Mouse (Mus musculus): ENCODE measurements around the gene Amigo1. TPM values are rescaled to one million over a fixed set of nuclear protein-coding genes. Genes with fewer than 3 reads are reported as not detected.

The Amigo1 gene
- polyA plus RNA-seq, 1 experiment, result 43.7 TPM

DNA sequence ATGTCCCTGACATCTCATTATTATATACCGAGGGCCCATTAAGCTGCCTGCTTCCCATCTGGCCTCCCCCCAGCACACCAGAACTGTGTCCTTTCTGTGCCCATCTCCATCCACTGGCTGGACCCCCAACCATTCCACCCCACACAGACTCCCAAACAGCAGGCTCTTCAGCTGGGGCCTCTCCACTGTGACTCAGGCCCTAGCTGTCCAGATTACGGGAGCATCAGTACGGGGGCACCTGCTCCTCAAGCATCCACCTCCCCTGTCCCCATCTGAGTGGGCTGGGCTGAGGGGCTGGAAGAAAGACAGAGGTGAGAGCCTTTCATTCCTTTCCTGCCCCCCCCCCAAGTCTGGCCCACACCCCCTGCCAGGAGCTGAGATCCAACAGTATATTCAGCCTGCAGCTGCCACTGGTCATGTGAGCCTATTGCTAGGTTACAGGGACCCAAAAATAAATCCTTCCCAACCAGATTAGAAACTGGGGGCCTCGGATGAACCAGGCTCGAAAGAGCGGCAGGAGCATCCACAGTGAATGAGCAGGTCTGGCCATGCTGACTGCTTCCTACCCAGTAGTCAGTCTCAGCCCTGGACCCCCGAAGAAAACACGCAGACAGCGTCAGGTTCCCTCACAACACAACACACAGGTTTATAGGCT lies 27.6 kb upstream of the Amigo1 start:
- TF ChIP-seq POLR2A (IDR thresholded peaks at IDR 0.05; ENCODE audit: extremely low read depth, insufficient read depth, low read length) (peak; percentile 82; the same call in 1 of the 2 replicates), CTCF (IDR thresholded peaks at IDR 0.05; ENCODE audit: extremely low read depth, insufficient read depth, low read length) (no peak)
- Histone ChIP-seq H3K27ac (ENCODE audit: insufficient read depth, low read length) (peak overlapping the region; percentile 97), H3K4me1 (ENCODE audit: control insufficient read depth, insufficient read depth, low read length) (peaks cover 11% of the 10 kb centered on the region), H3K4me3 (ENCODE audit: insufficient read depth, low read length) (no peak overlapping the region)

DNA sequence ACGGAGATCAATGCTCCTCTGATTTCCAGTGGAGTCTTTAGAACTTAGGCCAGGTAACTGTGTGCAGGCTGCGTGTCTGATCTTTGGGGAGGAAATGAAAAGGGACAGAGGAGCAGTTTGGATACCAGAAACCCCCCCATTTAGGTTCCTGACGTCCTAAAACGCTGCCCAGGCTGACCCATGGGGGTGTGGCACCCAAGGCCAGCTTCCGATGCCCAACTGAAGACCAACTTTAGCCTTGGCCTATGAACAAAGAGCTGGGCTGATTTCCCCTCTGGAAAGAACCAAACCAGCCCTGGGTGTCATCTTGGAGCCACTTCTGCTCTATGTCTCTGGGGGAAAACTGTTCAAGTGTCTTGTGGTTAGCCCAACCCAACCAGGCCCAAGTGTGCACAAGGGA lies 22.0 kb upstream of the Amigo1 start:
- Histone ChIP-seq H3K27ac (ENCODE audit: insufficient read depth, low read length) (no peak overlapping the region), H3K4me3 (ENCODE audit: insufficient read depth, low read length) (no peak overlapping the region), H3K4me1 (ENCODE audit: control insufficient read depth, insufficient read depth, low read length) (peaks cover 12% of the 10 kb centered on the region)
- no peak for TF ChIP-seq POLR2A (IDR thresholded peaks at IDR 0.05; ENCODE audit: extremely low read depth, insufficient read depth, low read length)
- TF ChIP-seq CTCF (IDR thresholded peaks at IDR 0.05; ENCODE audit: extremely low read depth, insufficient read depth, low read length), result no peak

DNA sequence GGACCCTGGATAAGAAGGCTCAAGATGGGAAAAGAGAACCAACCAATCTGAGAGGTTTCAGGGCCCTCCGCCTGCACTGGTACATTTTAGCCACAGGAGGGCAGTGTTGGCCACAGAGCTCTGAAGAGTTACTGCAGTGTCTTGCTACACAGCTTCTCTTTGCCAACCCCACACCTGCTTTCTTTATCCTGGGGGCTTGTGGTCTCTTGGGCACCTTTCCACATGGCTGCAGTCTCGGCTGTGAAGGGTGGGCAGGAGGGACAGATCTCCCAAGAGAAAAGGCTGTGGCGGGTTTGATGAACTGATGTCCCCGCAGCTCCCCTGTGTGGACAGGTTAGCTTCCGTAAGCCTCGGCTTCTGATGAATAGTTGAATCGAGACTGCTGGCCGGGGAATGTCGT lies 21.3 kb upstream of the Amigo1 start:
- Histone ChIP-seq H3K4me3 (ENCODE audit: insufficient read depth, low read length) (peak overlapping the region; percentile 12; the same call in 1 of the 2 replicates), H3K27ac (ENCODE audit: insufficient read depth, low read length) (no peak overlapping the region), H3K4me1 (ENCODE audit: control insufficient read depth, insufficient read depth, low read length) (peaks cover 5% of the 10 kb centered on the region)
- TF ChIP-seq CTCF (IDR thresholded peaks at IDR 0.05; ENCODE audit: extremely low read depth, insufficient read depth, low read length) (peak; percentile 98), POLR2A (IDR thresholded peaks at IDR 0.05; ENCODE audit: extremely low read depth, insufficient read depth, low read length) (no peak)

DNA sequence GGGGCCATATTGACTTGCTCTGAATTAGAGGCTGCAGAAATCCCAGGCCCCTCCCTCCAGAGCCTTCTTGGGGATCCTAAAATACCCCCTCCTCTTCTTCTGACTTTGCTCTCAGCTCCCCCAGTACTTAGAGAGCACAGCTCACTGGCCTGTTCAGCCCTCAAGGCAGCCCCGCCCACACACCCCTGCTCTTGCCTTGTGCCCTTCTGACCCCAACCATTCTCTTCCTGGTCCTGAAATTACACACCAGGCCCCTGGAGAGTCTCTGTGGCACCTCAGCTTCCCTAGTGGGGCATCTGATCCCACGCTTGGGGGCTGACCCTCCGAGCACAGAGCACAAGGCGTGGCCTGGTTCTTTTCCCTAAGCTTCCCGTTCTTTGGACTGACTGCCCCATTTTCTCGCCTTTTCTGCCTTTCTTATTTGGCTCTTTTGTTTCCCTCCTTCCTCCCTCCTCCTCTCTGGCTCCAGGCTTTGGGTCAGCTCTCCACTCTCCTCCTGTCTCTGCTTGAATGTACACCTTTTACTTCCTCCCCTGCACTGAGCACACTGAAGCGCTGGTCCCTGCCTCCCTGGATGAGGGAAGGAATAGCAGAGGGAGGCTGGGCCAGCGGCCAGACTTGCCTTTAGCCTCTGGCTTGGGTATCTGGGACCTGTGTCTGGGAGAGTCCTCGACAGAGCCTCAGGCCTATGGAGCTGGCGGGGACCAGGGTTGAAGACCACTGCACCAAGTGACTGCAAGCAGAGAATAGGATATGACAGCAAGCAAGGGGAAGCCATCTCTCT lies 20.4 kb upstream of the Amigo1 start:
- Histone ChIP-seq H3K4me1 (ENCODE audit: control insufficient read depth, insufficient read depth, low read length) (peaks cover 3% of the 10 kb centered on the region; the same call in 1 of the 2 replicates), H3K27ac (ENCODE audit: insufficient read depth, low read length) (no peak overlapping the region), H3K4me3 (ENCODE audit: insufficient read depth, low read length) (no peak overlapping the region)
- no peak for TF ChIP-seq POLR2A (IDR thresholded peaks at IDR 0.05; ENCODE audit: extremely low read depth, insufficient read depth, low read length)
- TF ChIP-seq CTCF (IDR thresholded peaks at IDR 0.05; ENCODE audit: extremely low read depth, insufficient read depth, low read length), result no peak

DNA sequence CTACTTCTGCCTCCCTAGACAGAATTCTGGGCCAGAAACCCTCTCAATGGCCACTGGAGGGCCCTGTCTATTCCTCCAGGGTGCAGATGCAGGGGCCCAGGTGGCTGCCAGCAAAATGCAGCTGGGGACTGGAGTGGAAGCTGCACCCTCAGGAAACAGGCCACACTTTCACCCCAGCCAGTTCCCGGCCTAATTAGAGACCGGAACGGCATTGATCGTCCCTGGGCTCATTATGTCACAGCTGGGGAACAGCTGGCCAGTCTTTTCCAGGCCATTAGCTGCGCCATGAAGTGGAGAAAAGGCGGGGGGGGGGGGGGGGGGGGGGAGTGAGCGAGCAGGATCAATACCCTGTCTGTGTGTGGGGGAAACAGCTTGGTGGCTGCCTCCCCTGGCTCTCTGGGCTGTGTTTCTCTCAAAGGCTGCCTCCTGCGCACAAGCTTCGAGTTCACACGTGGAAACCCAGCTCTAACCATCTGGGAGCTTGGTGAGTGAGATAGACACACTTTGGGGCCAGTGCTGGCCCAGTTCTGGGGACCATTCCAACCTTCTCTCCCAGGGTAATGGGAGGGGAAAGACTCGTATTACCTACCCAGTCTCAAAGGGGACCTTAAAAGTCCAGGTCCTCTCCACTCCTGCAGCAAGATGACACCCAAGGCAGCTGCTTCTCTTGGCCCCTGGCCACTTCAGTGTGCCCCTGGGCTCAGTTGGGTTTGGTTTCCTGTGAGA lies 19.5 kb upstream of the Amigo1 start:
- Histone ChIP-seq H3K4me3 (ENCODE audit: insufficient read depth, low read length) (no peak overlapping the region), H3K4me1 (ENCODE audit: control insufficient read depth, insufficient read depth, low read length) (peaks cover 3% of the 10 kb centered on the region; the same call in 1 of the 2 replicates), H3K27ac (ENCODE audit: insufficient read depth, low read length) (no peak overlapping the region)
- peak; percentile 26; the same call in 1 of the 2 replicates for TF ChIP-seq CTCF (IDR thresholded peaks at IDR 0.05; ENCODE audit: extremely low read depth, insufficient read depth, low read length)
- no peak for TF ChIP-seq POLR2A (IDR thresholded peaks at IDR 0.05; ENCODE audit: extremely low read depth, insufficient read depth, low read length)

DNA sequence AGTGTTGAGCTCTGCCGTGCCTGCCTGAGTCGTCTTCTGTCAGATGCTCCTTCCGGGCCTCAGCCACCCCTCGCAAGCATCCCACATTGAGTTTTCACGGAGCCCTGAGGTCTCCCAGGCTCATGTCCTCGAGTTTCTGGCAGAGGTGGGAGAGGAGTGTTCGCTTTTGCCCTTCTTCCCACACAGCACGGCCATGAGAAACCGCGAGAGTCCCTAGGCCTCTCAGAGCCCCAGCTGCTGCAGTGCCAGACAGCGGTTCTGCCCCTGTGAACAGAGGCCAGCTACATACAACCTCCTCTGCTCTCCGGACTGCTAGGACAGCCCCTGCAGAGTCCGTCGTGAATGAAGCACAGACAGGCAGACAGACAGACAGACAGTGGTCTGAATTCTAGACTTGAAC lies 18.6 kb upstream of the Amigo1 start:
- H3K4me1 ChIP-seq (ENCODE audit: control insufficient read depth, insufficient read depth, low read length), result peaks cover 3% of the 10 kb centered on the region; the same call in 1 of the 2 replicates
- TF ChIP-seq POLR2A (IDR thresholded peaks at IDR 0.05; ENCODE audit: extremely low read depth, insufficient read depth, low read length), result no peak
- no peak for TF ChIP-seq CTCF (IDR thresholded peaks at IDR 0.05; ENCODE audit: extremely low read depth, insufficient read depth, low read length)
- H3K27ac ChIP-seq (ENCODE audit: insufficient read depth, low read length), result no peak overlapping the region
- no peak overlapping the region for H3K4me3 ChIP-seq (ENCODE audit: insufficient read depth, low read length)

DNA sequence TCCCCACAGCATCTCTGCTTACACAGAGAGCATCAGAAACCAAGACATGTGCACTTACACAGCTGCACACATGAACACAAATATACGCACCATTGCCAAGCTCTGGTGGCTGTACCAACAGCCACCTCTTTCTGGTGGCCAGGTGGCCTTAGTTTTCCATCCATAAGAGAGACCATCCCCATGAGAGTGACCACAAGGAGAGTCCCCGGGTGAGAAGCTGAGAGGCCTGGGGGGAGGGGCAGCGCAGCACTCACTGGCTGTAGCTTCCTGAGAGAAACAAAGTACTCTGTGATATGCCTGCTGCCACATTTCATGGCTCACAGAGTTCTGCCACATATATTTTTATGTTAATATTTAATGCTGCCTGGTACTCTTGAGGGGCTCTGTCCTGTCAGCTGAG lies 16.9 kb upstream of the Amigo1 start:
- H3K4me1 ChIP-seq (ENCODE audit: control insufficient read depth, insufficient read depth, low read length), result peaks cover 3% of the 10 kb centered on the region; the same call in 1 of the 2 replicates
- TF ChIP-seq CTCF (IDR thresholded peaks at IDR 0.05; ENCODE audit: extremely low read depth, insufficient read depth, low read length) (no peak), POLR2A (IDR thresholded peaks at IDR 0.05; ENCODE audit: extremely low read depth, insufficient read depth, low read length) (no peak)
- H3K27ac ChIP-seq (ENCODE audit: insufficient read depth, low read length), result no peak overlapping the region
- no peak overlapping the region for H3K4me3 ChIP-seq (ENCODE audit: insufficient read depth, low read length)

DNA sequence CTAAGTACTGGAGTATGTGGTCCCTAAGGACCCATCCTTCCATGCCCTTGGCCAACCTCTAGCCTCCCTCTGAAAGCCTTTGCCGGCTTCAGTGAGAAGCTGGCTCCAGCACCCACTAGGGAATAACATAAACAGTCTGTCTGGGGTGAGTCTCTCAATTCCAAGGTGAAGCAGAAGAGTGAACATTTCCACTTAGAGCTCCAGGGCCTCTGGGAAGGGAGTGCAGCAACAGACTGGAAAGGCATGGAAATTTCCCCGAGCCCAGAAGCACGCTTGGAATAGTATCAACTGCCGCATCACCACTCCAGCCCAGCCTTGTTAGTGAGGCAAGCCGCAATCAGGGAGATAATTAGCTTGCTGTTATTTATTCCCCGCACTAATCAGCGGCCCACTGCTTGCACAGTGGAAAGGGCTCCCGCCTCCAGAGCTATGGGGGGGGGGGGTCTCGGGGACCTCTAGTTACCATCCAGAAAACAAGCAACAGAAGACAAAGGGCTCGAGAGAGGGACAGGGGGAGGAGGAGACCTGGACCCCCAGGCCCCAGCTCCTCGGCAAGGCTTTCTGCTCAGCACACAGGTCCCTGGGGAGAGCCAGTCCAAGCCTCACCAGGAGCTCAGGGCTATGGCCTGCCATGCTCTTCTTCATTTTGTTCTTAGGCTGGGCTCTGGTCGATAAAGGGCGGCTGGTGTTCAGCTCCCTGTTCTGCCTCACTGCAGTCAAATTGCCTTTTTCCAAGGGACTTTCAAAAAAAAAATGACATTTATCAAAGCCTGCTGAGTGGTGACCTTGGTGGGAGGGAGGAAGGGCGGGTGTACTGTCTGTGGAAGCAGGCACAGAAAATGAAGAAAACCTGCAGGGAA lies 11.2 kb upstream of the Amigo1 start:
- TF ChIP-seq POLR2A (IDR thresholded peaks at IDR 0.05; ENCODE audit: extremely low read depth, insufficient read depth, low read length) (0 out of 2 replicates have a peak, but pooled peaks have one; percentile 4), CTCF (IDR thresholded peaks at IDR 0.05; ENCODE audit: extremely low read depth, insufficient read depth, low read length) (no peak)
- H3K27ac ChIP-seq (ENCODE audit: insufficient read depth, low read length), result no peak overlapping the region
- peaks cover 3% of the 10 kb centered on the region; the same call in 1 of the 2 replicates for H3K4me1 ChIP-seq (ENCODE audit: control insufficient read depth, insufficient read depth, low read length)
- no peak overlapping the region for H3K4me3 ChIP-seq (ENCODE audit: insufficient read depth, low read length)
